Mouse (Mus musculus) layer of hippocampus, postnatal 36 days (tissue): ENCODE data around the gene Nccrp1. TPM values are rescaled to one million over a fixed set of nuclear protein-coding genes. Genes with fewer than 3 reads are reported as not detected.

Experiments
- DNase-seq, 2 experiments: peaks; one replicate each; pipeline ENCODE4 v3.0.0; 2022
- total RNA-seq, 2 experiments: library from RNA; stranded (reverse); gene quantifications; 2 replicates each; pipeline ENCODE4 v1.2.3; 2021

Gene Nccrp1
- under 1 TPM; 0.48 to 0.52 TPM for total RNA-seq

- DNase-seq = no peak
Measured at GRCm38 (mm10) chr7:28547154-28547553, at the start of gene Nccrp1. Gene Nccrp1 (minus strand): TSS chr7:28547254.

DNA sequence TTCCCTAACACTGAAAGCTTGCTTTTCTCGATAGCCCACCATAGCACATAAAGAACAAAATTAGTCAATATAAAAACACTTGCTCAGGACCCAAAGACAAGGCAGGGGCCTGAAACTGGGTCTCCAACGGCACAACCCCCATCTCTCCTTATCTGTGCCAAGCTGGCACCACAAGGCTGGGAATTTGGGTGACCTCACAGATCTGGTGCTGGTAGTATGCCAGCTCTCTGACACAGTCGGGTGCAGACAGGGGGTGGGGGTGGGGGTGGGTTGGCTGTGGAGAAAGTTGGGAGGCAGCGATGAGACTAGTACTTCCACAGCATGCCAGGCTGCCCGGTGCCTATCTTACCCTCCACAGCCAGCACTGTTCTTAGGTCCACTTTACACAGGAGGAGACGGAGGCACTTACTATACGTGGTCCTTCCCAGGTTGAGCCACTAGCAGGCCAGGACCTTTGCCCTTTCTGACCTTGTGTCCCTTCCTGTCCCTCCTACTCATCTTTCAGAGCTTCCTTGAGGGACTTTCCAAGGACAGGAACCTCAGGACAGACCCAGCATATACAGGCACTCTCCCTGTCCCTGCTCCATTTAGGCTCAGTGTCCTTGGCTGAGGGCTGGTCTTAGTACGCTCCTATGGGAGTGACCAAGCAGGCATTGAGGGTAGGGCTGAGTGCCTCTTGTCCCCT, 48.8 kb upstream of the Nccrp1 start:
- no peak for DNase-seq

DNA sequence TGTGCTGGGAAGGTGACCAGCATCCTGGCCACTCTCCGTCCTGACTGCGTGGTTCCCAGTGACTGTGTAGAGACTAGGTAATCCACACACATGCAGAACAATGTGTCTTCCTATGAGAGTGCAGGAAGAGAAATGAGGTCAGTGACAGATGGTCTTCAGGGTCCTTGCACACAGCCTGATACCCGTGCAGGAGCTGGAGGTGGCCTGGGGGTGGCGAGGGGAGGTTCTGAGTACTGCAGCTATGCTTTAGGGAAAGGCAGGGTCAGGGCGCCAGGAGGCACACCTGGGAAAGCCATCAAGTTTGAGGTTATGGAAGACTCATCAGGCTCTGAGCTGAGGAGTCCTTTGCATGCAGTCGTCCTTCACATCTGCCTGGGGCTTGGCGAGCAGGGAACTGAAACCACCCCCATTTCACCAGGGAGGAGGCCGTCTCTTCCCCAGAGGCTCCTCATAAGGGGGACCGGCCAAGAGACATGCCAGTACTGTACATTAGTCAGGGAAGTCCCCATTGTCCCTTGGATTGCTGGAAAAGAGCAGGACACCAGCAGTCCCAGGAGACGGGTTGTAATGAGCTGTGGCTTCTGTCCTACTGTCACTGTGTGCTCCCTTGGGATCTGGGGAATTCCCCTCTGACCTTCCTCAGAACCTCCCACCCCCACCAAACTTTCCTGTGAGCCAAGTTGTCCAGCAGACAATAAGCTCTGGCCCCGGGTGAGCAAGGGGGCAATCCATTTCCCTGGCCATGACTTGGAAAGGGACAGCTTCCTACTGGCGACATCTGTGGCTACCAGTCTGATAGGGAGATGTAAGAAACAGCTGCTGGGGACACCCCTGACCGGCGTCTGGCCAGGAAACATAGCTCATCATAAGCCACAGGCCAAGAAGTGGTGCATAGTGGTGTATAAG, 46.4 kb upstream of the Nccrp1 start:
- no peak for DNase-seq

DNA sequence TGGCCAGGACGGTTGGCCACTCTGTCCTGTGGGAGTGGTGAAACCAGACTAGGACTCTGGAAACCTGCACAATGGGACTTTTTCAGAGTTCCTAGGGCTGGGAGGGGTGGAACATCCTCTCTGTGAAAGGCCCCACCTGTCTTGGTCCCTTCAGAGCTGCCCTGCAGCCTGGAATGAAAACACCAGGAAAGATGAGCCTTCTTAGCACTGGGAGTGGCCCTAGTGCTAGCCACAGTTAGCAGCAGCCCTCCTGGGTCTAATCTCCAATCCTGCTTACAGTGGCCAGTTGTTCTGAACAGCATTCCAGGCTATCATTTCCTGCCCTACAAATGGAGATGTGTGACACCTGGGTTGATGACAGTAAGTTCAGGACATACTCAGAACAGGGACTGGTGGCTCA, 44.8 kb upstream of the Nccrp1 start:
- DNase-seq = no peak

- DNase-seq = no peak
Measured at GRCm38 (mm10) chr7:28587644-28588043, 40.6 kb upstream of the Nccrp1 start.

- no peak for DNase-seq
Measured at GRCm38 (mm10) chr7:28586663-28587411, 39.8 kb upstream of the Nccrp1 start.

DNA sequence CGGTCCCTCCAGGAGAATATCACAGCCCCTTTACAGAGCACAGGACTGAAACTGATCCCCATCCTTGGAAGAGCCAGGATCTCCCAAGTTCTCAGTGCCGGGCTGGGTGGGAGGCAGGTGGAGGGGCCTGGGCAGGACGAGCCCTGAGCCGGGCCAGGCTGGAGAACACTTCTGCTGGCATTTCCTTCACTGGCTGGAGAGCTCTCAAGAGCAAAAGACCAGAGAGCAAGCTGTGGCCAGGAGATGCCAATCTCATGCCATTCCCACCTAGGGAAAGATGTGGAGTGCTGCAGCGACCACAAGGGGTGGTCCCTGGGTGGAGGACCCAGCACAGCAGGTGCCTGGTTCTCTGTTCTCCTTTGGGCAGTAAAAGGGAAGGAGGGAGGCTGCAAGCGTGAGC, 37.9 kb upstream of the Nccrp1 start:
- DNase-seq = no peak

DNA sequence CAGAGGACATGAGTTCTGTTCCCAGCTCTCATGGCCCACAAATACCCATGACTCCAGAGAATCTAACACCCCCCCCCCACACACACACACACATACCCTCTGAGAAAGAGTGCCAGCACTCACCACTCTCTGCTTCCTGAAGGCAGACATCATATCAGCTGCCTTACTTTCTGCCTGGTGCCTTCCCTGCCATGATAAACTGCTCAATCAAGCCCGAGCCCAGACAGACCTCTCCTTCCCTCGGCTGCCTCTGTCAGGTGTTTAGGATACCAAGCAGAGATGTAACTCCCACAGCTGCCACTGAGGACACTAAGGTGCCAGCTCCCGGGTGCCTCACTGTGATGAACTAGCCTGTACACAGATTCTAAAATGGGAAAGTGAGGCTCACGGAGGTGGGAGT, 37.4 kb upstream of the Nccrp1 start:
- DNase-seq = no peak

- no peak for DNase-seq
Measured at GRCm38 (mm10) chr7:28583570-28584344, 36.7 kb upstream of the Nccrp1 start.

- no peak for DNase-seq
Measured at GRCm38 (mm10) chr7:28582841-28583240, 35.8 kb upstream of the Nccrp1 start.

DNA sequence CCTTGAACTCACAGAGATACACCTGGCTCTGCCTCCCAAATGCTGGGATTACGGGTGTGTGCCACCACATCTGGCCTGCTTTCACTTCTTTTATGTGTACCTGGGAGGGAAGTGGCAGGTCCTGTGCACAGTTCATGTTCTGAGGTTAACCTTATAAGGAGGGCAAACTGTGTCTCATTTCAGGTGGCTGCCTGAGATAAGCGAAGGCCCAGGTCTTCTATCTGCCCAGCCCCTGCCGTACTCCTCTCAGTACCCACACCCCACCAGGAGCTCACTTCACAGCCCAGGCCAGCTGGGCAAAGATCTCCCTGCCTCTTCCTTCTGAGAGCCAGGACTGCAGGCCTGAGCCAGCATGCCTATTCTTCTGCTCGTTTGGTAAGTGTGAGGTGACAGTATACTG, 34.7 kb upstream of the Nccrp1 start:
- no peak for DNase-seq

DNA sequence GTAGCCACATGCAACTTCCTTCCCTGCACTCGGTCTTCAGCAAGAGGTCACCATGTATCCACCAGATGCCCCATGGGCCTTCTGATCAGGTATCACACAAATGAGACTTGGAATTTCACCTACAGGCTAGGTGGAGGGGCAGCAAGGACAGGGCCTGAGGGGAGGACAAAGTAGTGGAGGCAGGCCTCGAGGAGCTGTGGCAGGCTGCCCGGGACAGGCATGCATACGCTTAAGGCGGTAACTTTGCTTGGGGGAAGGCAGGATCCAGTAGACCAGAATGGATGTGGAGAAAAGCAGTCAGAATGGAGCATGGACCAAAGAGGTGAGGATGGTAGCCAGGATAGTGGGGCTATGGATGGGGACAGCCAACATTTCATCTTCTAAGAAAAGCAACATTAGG, 32.8 kb upstream of the Nccrp1 start:
- DNase-seq = no peak

- no peak for DNase-seq
Measured at GRCm38 (mm10) chr7:28578543-28579053, 31.5 kb upstream of the Nccrp1 start.

GRCm38 (mm10) chr7:28577826-28578542, 30.9 kb upstream of the Nccrp1 start:
- DNase-seq = no peak

DNA sequence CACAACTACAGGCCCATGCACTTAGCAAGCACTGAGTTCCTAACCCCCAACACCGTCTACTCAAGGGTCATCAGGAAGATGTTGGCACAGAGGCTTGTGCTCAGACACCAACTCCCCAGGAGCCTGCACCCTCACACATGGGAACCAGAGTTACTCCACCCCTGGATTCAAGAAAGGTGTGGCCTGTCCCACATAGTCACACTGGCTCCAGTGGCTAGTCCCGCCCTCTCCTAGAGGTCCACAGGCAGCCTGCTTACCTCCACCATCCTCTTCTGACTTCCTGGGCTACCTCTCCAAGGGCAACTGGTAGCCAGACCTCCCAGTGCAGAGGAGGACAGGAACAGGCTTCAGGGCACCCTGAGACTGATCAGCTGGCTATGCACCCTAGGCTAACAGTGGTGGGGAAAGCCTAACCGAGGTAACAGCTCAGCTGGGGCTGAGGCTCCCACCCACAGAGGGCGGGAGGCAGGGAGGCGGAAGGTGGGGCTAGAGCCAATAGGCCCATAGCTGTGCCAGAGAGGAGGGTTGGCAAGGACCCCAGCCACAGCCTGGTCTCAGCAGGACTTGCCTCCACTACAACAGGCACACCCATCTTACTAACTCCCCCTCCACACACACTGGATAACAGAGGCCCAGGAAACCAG, 29.3 kb upstream of the Nccrp1 start:
- peak; percentile 56 to 59 for DNase-seq

- peak; percentile 74 to 79 for DNase-seq
Measured at GRCm38 (mm10) chr7:28575597-28575996, 28.5 kb upstream of the Nccrp1 start.

DNA sequence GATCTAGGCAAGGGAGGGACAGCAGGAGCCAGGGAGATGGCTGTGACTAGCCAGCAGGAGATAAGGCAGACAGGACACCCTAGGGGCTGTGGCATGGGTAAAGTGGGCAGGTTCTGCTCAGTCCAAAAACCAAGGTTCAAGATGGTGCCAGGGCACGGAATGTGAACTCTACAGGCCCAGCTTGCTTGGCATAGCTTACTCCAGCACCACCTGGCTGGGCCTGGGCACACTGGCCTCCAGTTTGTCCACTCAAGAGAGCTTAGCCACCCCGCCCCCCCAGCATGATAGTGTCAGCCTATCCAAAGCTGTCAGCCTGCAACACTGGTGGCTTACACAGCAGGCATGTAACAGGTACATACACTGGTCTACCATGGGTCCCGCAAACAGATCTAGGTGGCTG, 26.2 kb upstream of the Nccrp1 start:
- DNase-seq = no peak

GRCm38 (mm10) chr7:28572689-28573088, 25.6 kb upstream of the Nccrp1 start:
- no peak for DNase-seq

- DNase-seq = no peak
Measured at GRCm38 (mm10) chr7:28570982-28571682, 24.1 kb upstream of the Nccrp1 start.
